Mouse (Mus musculus) bone marrow, adult 2 months (tissue): ENCODE results near the gene Zfp36.

Source experiments
- CTCF ChIP-seq: fragments of 200-500 bp; IDR thresholded peaks from 2 replicates; pipeline ENCODE4 v1.5.1; 2011; ENCODE audit warnings: low read length, control low read depth; ENCODE audit not compliant: control insufficient read depth, insufficient read depth
- POLR2A ChIP-seq: fragments of 200-500 bp; IDR thresholded peaks from 2 replicates; pipeline ENCODE4 v1.6.1; 2011; ENCODE audit warnings: low read depth, mild to moderate bottlenecking, control low read depth, low read length, borderline replicate concordance; ENCODE audit not compliant: control insufficient read depth

GRCm38 (mm10) chr7:28381017-28381790 lies 1.2 kb upstream of the Zfp36 start:
- TF ChIP-seq POLR2A (peak; percentile 68; the same call in 1 of the 2 replicates), CTCF (no peak)
